Mouse (Mus musculus): Measurements from ENCODE around the gene Acsm2. TPM values are rescaled to one million over a fixed set of nuclear protein-coding genes. Genes with fewer than 3 reads are reported as not detected.
A peak's percentile ranks its signal among the peaks of the same experiment; 100 is the strongest.

The Acsm2 gene
- polyA plus RNA-seq, 1 experiment from 2014 or later: not detected

GRCm38 (mm10) chr7:119596536-119596935 is 42.4 kb downstream of the Acsm2 start:
- Histone ChIP-seq H3K27ac (no peak overlapping the region), H3K4me2 (replicated peaks) (no peak overlapping the region), H3K4me3 (replicated peaks) (no peak overlapping the region), H3K9me3 (no peaks in the 10 kb centered on the region), H3K4me1 (replicated peaks) (no peaks in the 10 kb centered on the region), H3K9ac (no peak overlapping the region), H3K27me3 (replicated peaks) (no peaks in the 10 kb centered on the region), H3K36me3 (no peaks in the 10 kb centered on the region)
- 47% methylated on average over 2 of the region's 2 CpGs for WGBS
- no peak for ATAC-seq

GRCm38 (mm10) chr7:119601195-119601953 is 47.2 kb downstream of the Acsm2 start:
- Histone ChIP-seq H3K36me3 (no peaks in the 10 kb centered on the region), H3K27ac (no peak overlapping the region), H3K4me1 (replicated peaks) (no peaks in the 10 kb centered on the region), H3K4me2 (replicated peaks) (no peak overlapping the region), H3K4me3 (replicated peaks) (no peak overlapping the region), H3K9ac (no peak overlapping the region), H3K9me3 (no peaks in the 10 kb centered on the region), H3K27me3 (replicated peaks) (no peaks in the 10 kb centered on the region)
- no peak for ATAC-seq
- 82% methylated on average over 2 of the region's 2 CpGs for WGBS

GRCm38 (mm10) chr7:119601954-119602317 is 47.8 kb downstream of the Acsm2 start:
- no peak overlapping the region for H3K9ac ChIP-seq
- H3K9me3 ChIP-seq: no peaks in the 10 kb centered on the region
- no peak overlapping the region for H3K4me3 ChIP-seq (replicated peaks)
- no peak overlapping the region for H3K27ac ChIP-seq
- no peak for ATAC-seq
- H3K27me3 ChIP-seq (replicated peaks): no peaks in the 10 kb centered on the region
- no peaks in the 10 kb centered on the region for H3K36me3 ChIP-seq
- no peaks in the 10 kb centered on the region for H3K4me1 ChIP-seq (replicated peaks)
- H3K4me2 ChIP-seq (replicated peaks): no peak overlapping the region
- WGBS: 67% methylated on average over 1 of the region's 1 CpGs

GRCm38 (mm10) chr7:119604903-119605483 is 50.9 kb downstream of the Acsm2 start:
- Histone ChIP-seq H3K36me3 (no peaks in the 10 kb centered on the region), H3K9me3 (no peaks in the 10 kb centered on the region), H3K4me3 (replicated peaks) (no peak overlapping the region), H3K27ac (no peak overlapping the region), H3K4me2 (replicated peaks) (no peak overlapping the region), H3K4me1 (replicated peaks) (no peaks in the 10 kb centered on the region), H3K27me3 (replicated peaks) (no peaks in the 10 kb centered on the region), H3K9ac (no peak overlapping the region)
- no peak for ATAC-seq
- 70% methylated on average over 2 of the region's 2 CpGs for WGBS

GRCm38 (mm10) chr7:119605926-119606663 is 52.0 kb downstream of the Acsm2 start:
- no peak overlapping the region for H3K27ac ChIP-seq
- no peak overlapping the region for H3K4me2 ChIP-seq (replicated peaks)
- 80% methylated on average over 9 of the region's 9 CpGs for WGBS
- no peaks in the 10 kb centered on the region for H3K27me3 ChIP-seq (replicated peaks)
- ATAC-seq: no peak
- no peaks in the 10 kb centered on the region for H3K9me3 ChIP-seq
- no peaks in the 10 kb centered on the region for H3K36me3 ChIP-seq
- no peaks in the 10 kb centered on the region for H3K4me1 ChIP-seq (replicated peaks)
- no peak overlapping the region for H3K4me3 ChIP-seq (replicated peaks)
- H3K9ac ChIP-seq: no peak overlapping the region

GRCm38 (mm10) chr7:119606664-119607076 is 52.5 kb downstream of the Acsm2 start, which contains the start of gene Acsm1:
TSS of gene Acsm1 (plus strand) at chr7:119607026.
- Histone ChIP-seq H3K9ac (no peak within 1 kb of the TSS), H3K36me3 (no peaks in the 10 kb centered on the region), H3K27me3 (replicated peaks) (no peaks in the 10 kb centered on the region), H3K4me2 (replicated peaks) (no peak within 1 kb of the TSS), H3K4me3 (replicated peaks) (no peak within 1 kb of the TSS), H3K27ac (no peak within 1 kb of the TSS), H3K9me3 (no peaks in the 10 kb centered on the region), H3K4me1 (replicated peaks) (no peaks in the 10 kb centered on the region)
- 73% methylated on average over 5 of the region's 5 CpGs for WGBS
- no peak for ATAC-seq

- Histone ChIP-seq H3K36me3 (no peaks in the 10 kb centered on the region), H3K4me3 (replicated peaks) (no peak overlapping the region), H3K4me2 (replicated peaks) (no peak overlapping the region), H3K9ac (no peak overlapping the region), H3K27me3 (replicated peaks) (no peaks in the 10 kb centered on the region), H3K27ac (no peak overlapping the region), H3K9me3 (no peaks in the 10 kb centered on the region), H3K4me1 (replicated peaks) (no peaks in the 10 kb centered on the region)
- WGBS: 66% methylated on average over 9 of the region's 9 CpGs
- no peak for ATAC-seq
Observed at GRCm38 (mm10) chr7:119607796-119608515, 53.8 kb downstream of the Acsm2 start.

- WGBS: 38% methylated on average over 1 of the region's 1 CpGs
- no peak overlapping the region for H3K4me3 ChIP-seq (replicated peaks)
- no peak for ATAC-seq
- no peak overlapping the region for H3K9ac ChIP-seq
- no peaks in the 10 kb centered on the region for H3K36me3 ChIP-seq
- no peaks in the 10 kb centered on the region for H3K4me1 ChIP-seq (replicated peaks)
- no peaks in the 10 kb centered on the region for H3K9me3 ChIP-seq
- no peak overlapping the region for H3K27ac ChIP-seq
- no peak overlapping the region for H3K4me2 ChIP-seq (replicated peaks)
- no peaks in the 10 kb centered on the region for H3K27me3 ChIP-seq (replicated peaks)
Observed at GRCm38 (mm10) chr7:119616531-119616930, 62.4 kb downstream of the Acsm2 start.

- Histone ChIP-seq H3K27me3 (replicated peaks) (no peaks in the 10 kb centered on the region), H3K9me3 (no peaks in the 10 kb centered on the region), H3K36me3 (no peaks in the 10 kb centered on the region), H3K4me1 (replicated peaks) (no peaks in the 10 kb centered on the region), H3K4me2 (replicated peaks) (no peak overlapping the region), H3K4me3 (replicated peaks) (no peak overlapping the region), H3K27ac (no peak overlapping the region), H3K9ac (no peak overlapping the region)
- ATAC-seq: no peak
- 84% methylated on average over 6 of the region's 6 CpGs for WGBS
Observed at GRCm38 (mm10) chr7:119617593-119617992, 63.5 kb downstream of the Acsm2 start.

GRCm38 (mm10) chr7:119618209-119618935 is 64.2 kb downstream of the Acsm2 start:
- Histone ChIP-seq H3K27ac (no peak overlapping the region), H3K9me3 (no peaks in the 10 kb centered on the region), H3K4me1 (replicated peaks) (no peaks in the 10 kb centered on the region), H3K36me3 (no peaks in the 10 kb centered on the region), H3K9ac (no peak overlapping the region), H3K4me3 (replicated peaks) (no peak overlapping the region), H3K27me3 (replicated peaks) (no peaks in the 10 kb centered on the region), H3K4me2 (replicated peaks) (no peak overlapping the region)
- no peak for ATAC-seq
- WGBS: 48% methylated on average over 4 of the region's 4 CpGs

GRCm38 (mm10) chr7:119620157-119620556 is 66.0 kb downstream of the Acsm2 start:
- H3K27me3 ChIP-seq (replicated peaks): no peaks in the 10 kb centered on the region
- no peaks in the 10 kb centered on the region for H3K4me1 ChIP-seq (replicated peaks)
- no peak overlapping the region for H3K4me3 ChIP-seq (replicated peaks)
- H3K9ac ChIP-seq: no peak overlapping the region
- no peak overlapping the region for H3K27ac ChIP-seq
- H3K9me3 ChIP-seq: no peaks in the 10 kb centered on the region
- no peaks in the 10 kb centered on the region for H3K36me3 ChIP-seq
- no peak overlapping the region for H3K4me2 ChIP-seq (replicated peaks)
- peak; percentile 45; the same call in 1 of the 2 replicates for ATAC-seq

- Histone ChIP-seq H3K4me1 (replicated peaks) (no peaks in the 10 kb centered on the region), H3K4me3 (replicated peaks) (no peak overlapping the region), H3K36me3 (no peaks in the 10 kb centered on the region), H3K27me3 (replicated peaks) (no peaks in the 10 kb centered on the region), H3K9ac (no peak overlapping the region), H3K27ac (no peak overlapping the region), H3K9me3 (no peaks in the 10 kb centered on the region), H3K4me2 (replicated peaks) (no peak overlapping the region)
- no peak for ATAC-seq
Observed at GRCm38 (mm10) chr7:119638773-119639172, 84.6 kb downstream of the Acsm2 start.
